Mouse (Mus musculus) ES-Bruce4 (cell line): ENCODE data around the gene Dpf2. TPM values are rescaled to one million over a fixed set of nuclear protein-coding genes. Genes with fewer than 3 reads are reported as not detected.

Experiments used
- H3K27ac ChIP-seq: 2 replicates; pipeline ENCODE4 v1.5.1; 2012; ENCODE audit warnings: low read length, inconsistent platforms; ENCODE audit not compliant: insufficient read depth
- H3K27me3 ChIP-seq: 2 replicates; pipeline ENCODE4 v1.6.1; 2012; ENCODE audit warnings: mild to moderate bottlenecking, low read length, inconsistent platforms; ENCODE audit not compliant: control insufficient read depth, poor library complexity, insufficient read depth, severe bottlenecking
- H3K36me3 ChIP-seq: 2 replicates; pipeline ENCODE4 v1.6.1; 2012; ENCODE audit warnings: inconsistent platforms, mild to moderate bottlenecking, low read length, moderate library complexity; ENCODE audit not compliant: control insufficient read depth, poor library complexity, insufficient read depth, severe bottlenecking
- H3K4me1 ChIP-seq: one replicate; pipeline ENCODE4 v1.8.1; 2011; ENCODE audit warnings: low read length; ENCODE audit not compliant: control insufficient read depth, insufficient read depth
- H3K4me3 ChIP-seq: 2 replicates; pipeline ENCODE4 v1.5.1; 2011; ENCODE audit warnings: low read depth, mild to moderate bottlenecking, low read length
- H3K9ac ChIP-seq: 2 replicates; pipeline ENCODE4 v1.6.1; 2012; ENCODE audit warnings: low read depth, mild to moderate bottlenecking, inconsistent platforms; ENCODE audit not compliant: poor library complexity, severe bottlenecking
- H3K9me3 ChIP-seq: replicated peaks from 2 replicates; pipeline ENCODE4 v1.6.1; 2012; ENCODE audit warnings: mild to moderate bottlenecking, low read length, inconsistent platforms; ENCODE audit not compliant: control insufficient read depth, poor library complexity, insufficient read depth, severe bottlenecking
- CTCF ChIP-seq: IDR thresholded peaks from one replicate; pipeline ENCODE4 v1.8.1; 2011; ENCODE audit warnings: low read depth, low read length
- EP300 ChIP-seq: IDR thresholded peaks from 2 replicates; pipeline ENCODE4 v1.6.1; 2011; ENCODE audit warnings: low read depth, low read length; ENCODE audit not compliant: insufficient read depth
- POLR2A ChIP-seq: IDR thresholded peaks from one replicate; pipeline ENCODE4 v1.8.1; 2011; ENCODE audit warnings: low read length; ENCODE audit not compliant: insufficient read depth
- polyA plus RNA-seq: library from polyadenylated mRNA; stranded (reverse); fragments of >200 nt; gene quantifications from 2 replicates; pipeline ENCODE4 v1.2.4, GENCODE M21; 2011; ENCODE audit warnings: low read depth; ENCODE audit not compliant: missing spikeins, insufficient read depth, insufficient read length

Gene Dpf2
- polyA plus RNA-seq, 1 experiment = 137 TPM

GRCm38 (mm10) chr19:5881155-5881554 lies 31.7 kb downstream of the Dpf2 start:
- Histone ChIP-seq H3K36me3 (no peaks in the 10 kb centered on the region), H3K4me3 (no peak overlapping the region), H3K9ac (no peak overlapping the region), H3K27me3 (no peaks in the 10 kb centered on the region), H3K4me1 (no peaks in the 10 kb centered on the region), H3K9me3 (no peaks in the 10 kb centered on the region), H3K27ac (no peak overlapping the region)
- TF ChIP-seq EP300 (no peak), CTCF (no peak), POLR2A (no peak)

- Histone ChIP-seq H3K27me3 (no peaks in the 10 kb centered on the region), H3K9me3 (no peaks in the 10 kb centered on the region), H3K9ac (no peak overlapping the region), H3K36me3 (no peaks in the 10 kb centered on the region), H3K27ac (no peak overlapping the region), H3K4me1 (no peaks in the 10 kb centered on the region), H3K4me3 (no peak overlapping the region)
- TF ChIP-seq POLR2A = no peak
These were observed 33.1 kb downstream of the Dpf2 start for GRCm38 (mm10) chr19:5879735-5880134.

- no peaks in the 10 kb centered on the region for H3K27me3 ChIP-seq
- no peaks in the 10 kb centered on the region for H3K4me1 ChIP-seq
- H3K9me3 ChIP-seq = no peaks in the 10 kb centered on the region
- H3K36me3 ChIP-seq = no peaks in the 10 kb centered on the region
- H3K9ac ChIP-seq = no peak overlapping the region
- no peak overlapping the region for H3K4me3 ChIP-seq
- TF ChIP-seq CTCF = no peak
- TF ChIP-seq POLR2A = no peak
- TF ChIP-seq EP300 = no peak
- no peak overlapping the region for H3K27ac ChIP-seq
These were observed 33.9 kb downstream of the Dpf2 start for GRCm38 (mm10) chr19:5878916-5879315.

- TF ChIP-seq CTCF = no peak
- no peak for TF ChIP-seq POLR2A
- TF ChIP-seq EP300 = no peak; the same call in 1 of the 2 replicates
- Histone ChIP-seq H3K9ac (no peak overlapping the region), H3K4me1 (no peaks in the 10 kb centered on the region), H3K36me3 (no peaks in the 10 kb centered on the region), H3K27ac (no peak overlapping the region), H3K9me3 (no peaks in the 10 kb centered on the region), H3K27me3 (no peaks in the 10 kb centered on the region), H3K4me3 (no peak overlapping the region)
These were observed 34.5 kb downstream of the Dpf2 start for GRCm38 (mm10) chr19:5878362-5878722.

- H3K36me3 ChIP-seq = no peaks in the 10 kb centered on the region
- TF ChIP-seq CTCF (peak; percentile 91), EP300 (peak; percentile 66), POLR2A (no peak)
- no peaks in the 10 kb centered on the region for H3K9me3 ChIP-seq
- peak within 1 kb of the TSS; percentile 26; the same call in 1 of the 2 replicates for H3K27ac ChIP-seq
- no peaks in the 10 kb centered on the region for H3K27me3 ChIP-seq
- H3K4me3 ChIP-seq = no peak within 1 kb of the TSS
- H3K9ac ChIP-seq = no peak within 1 kb of the TSS
- H3K4me1 ChIP-seq = peaks cover 2% of the 10 kb centered on the region
These were observed 35.0 kb downstream of the Dpf2 start, which contains the start of gene Slc25a45 for GRCm38 (mm10) chr19:5877618-5878361. TSS of gene Slc25a45 (plus strand) at chr19:5877808.

GRCm38 (mm10) chr19:5874969-5875480 lies 37.8 kb downstream of the Dpf2 start, which contains the start of gene Frmd8:
TSS of gene Frmd8 (minus strand) at chr19:5875274.
- H3K27me3 ChIP-seq = no peaks in the 10 kb centered on the region
- H3K9ac ChIP-seq = peak within 1 kb of the TSS; percentile 69
- TF ChIP-seq CTCF = no peak
- peak; percentile 57 for TF ChIP-seq POLR2A
- no peak for TF ChIP-seq EP300
- peaks cover 2% of the 10 kb centered on the region for H3K4me1 ChIP-seq
- no peaks in the 10 kb centered on the region; the same call in 1 of the 2 replicates for H3K36me3 ChIP-seq
- H3K27ac ChIP-seq = peak within 1 kb of the TSS; percentile 29
- H3K4me3 ChIP-seq = peak within 1 kb of the TSS; percentile 74
- H3K9me3 ChIP-seq = no peaks in the 10 kb centered on the region
